Mouse (Mus musculus): ENCODE measurements around the gene Arhgap45. TPM values are rescaled to one million over a fixed set of nuclear protein-coding genes. Genes with fewer than 3 reads are reported as not detected.
"Not testable (repeated sequence)": the region's sequence is repeated elsewhere in the genome, so short reads cannot be mapped to it uniquely, and the experiment has no call there.

Gene Arhgap45
- total RNA-seq, 2 experiments from 2014 or later, result 3.5 TPM

- Histone ChIP-seq H3K4me3 (no peak overlapping the region), H3K27ac (peak overlapping the region; percentile 67)
- intact Hi-C loops (cut with DNase I), result no loop called here
- TF ChIP-seq CTCF (IDR thresholded peaks at IDR 0.05), result no peak
- no peak for DNase-seq (ENCODE audit: extremely low spot score in 1 of 2, low spot score in 2 of 2)
Measured at GRCm38 (mm10) chr10:80044087-80044486, 27.6 kb downstream of the Arhgap45 start.

GRCm38 (mm10) chr10:80045364-80045763 lies 28.9 kb downstream of the Arhgap45 start:
- intact Hi-C loops (cut with DNase I); DNase-seq (ENCODE audit: extremely low spot score in 1 of 2, low spot score in 2 of 2); H3K4me3 ChIP-seq; H3K27ac ChIP-seq: not testable (repeated sequence)

GRCm38 (mm10) chr10:80045766-80046165 lies 29.3 kb downstream of the Arhgap45 start:
- TF ChIP-seq CTCF (IDR thresholded peaks at IDR 0.05), result no peak
- no peak for DNase-seq (ENCODE audit: extremely low spot score in 1 of 2, low spot score in 2 of 2)
- intact Hi-C loops (cut with DNase I), result no loop called here
- H3K4me3 ChIP-seq, result no peak overlapping the region
- H3K27ac ChIP-seq, result no peak overlapping the region

- no peak within 1 kb of the TSS for H3K4me3 ChIP-seq
- no peak for TF ChIP-seq CTCF (IDR thresholded peaks at IDR 0.05)
- intact Hi-C loops (cut with DNase I), result no loop called here
- peak within 1 kb of the TSS; percentile 67 for H3K27ac ChIP-seq
- DNase-seq (ENCODE audit: extremely low spot score in 1 of 2, low spot score in 2 of 2), result no peak
Measured at GRCm38 (mm10) chr10:80047041-80047565, 30.6 kb downstream of the Arhgap45 start, which contains the start of gene Gpx4. Gene Gpx4 (plus strand): TSS chr10:80047166.

DNA sequence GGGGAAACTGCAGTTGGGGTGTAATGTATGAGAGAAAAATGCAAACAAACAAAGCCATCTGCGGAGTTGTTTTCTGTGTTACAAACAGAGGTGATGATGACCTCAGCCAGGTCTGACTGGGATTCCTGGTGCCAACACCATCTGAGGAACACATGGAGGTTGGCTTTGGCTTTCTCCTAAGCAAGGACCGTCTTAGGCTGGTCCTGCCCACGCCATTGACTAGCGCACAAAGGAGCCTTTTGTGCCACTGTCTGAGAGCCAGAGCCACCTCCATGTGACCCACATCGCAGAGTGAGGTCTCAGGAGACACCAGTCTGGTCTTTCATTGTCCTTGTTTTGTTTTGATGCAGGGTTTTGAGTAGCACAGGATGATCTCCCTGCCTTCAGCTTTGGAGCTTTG lies 31.9 kb downstream of the Arhgap45 start:
- DNase-seq (ENCODE audit: extremely low spot score in 1 of 2, low spot score in 2 of 2), result no peak
- intact Hi-C loops (cut with DNase I), result no loop called here
- Histone ChIP-seq H3K27ac (peak overlapping the region; percentile 67), H3K4me3 (no peak overlapping the region)
- no peak for TF ChIP-seq CTCF (IDR thresholded peaks at IDR 0.05)

DNA sequence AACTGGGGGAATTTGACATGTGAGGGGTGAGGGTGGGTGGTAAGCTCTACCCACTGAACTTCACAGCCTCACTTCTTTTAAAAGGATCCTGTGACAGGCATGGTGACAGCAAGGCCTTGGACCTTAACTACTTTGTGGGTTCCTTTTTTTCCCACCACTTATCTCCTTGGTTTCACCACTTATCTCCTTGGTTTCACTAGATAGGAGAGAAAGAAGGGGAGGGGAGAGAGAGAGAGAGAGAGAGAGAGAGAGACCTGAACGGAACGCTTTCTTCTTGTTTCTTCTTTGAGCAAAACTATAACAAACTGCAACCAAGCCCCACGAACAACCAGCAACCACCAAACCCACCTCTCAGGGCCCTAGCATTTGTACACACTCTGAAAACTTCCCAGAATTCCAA lies 32.4 kb downstream of the Arhgap45 start:
- no peak overlapping the region for H3K4me3 ChIP-seq
- no peak for TF ChIP-seq CTCF (IDR thresholded peaks at IDR 0.05)
- intact Hi-C loops (cut with DNase I), result no loop called here
- DNase-seq (ENCODE audit: extremely low spot score in 1 of 2, low spot score in 2 of 2), result no peak
- H3K27ac ChIP-seq, result peak overlapping the region; percentile 67

- DNase-seq (ENCODE audit: extremely low spot score in 1 of 2, low spot score in 2 of 2), result no peak
Measured at GRCm38 (mm10) chr10:80050244-80050643, 33.8 kb downstream of the Arhgap45 start.

DNA sequence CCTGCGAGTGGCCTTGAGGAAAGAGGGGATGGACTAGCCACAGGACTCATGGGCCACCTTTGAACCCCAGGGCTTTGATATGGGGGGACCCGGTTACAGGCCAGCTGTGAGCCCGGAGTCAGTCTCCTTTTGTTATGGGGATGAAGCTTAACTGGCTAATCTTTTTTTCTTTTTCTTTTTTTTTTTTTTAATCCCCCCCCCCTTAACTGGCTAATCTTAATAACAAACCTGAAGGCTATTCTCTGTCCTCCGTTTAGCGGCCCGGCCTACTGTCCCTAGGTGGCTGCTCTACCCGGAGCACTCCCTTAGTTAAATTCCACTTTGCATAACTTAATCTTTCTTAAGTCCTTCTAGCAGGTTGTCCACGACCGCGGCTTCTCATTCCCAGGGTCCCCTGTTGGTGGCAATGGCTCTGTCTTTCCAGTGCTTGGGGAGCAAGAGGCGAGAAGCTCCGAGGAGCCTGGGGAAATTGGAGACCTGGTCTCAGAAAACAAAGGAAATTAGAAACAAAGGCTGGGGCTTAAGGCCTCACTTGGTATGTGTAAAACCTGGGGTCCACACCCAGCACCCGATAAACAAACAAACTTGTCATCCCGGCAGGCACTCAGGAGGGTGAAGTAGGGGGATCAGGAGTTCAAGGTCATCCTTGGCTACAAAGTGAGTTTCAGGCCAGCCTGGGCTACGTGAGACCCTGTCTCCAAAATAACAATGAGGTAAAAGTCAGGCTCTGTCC lies 34.6 kb downstream of the Arhgap45 start:
- TF ChIP-seq CTCF (IDR thresholded peaks at IDR 0.05), result no peak
- Histone ChIP-seq H3K27ac (peak overlapping the region; percentile 32; the same call in 1 of the 2 replicates), H3K4me3 (no peak overlapping the region)
- DNase-seq (ENCODE audit: extremely low spot score in 1 of 2, low spot score in 2 of 2), result no peak
- intact Hi-C loops (cut with DNase I), result no loop called here

More at GRCm38 (mm10) chr10:80050244-80050643, 33.8 kb downstream of the Arhgap45 start:
- no peak for TF ChIP-seq CTCF (IDR thresholded peaks at IDR 0.05)
- no peak overlapping the region for H3K4me3 ChIP-seq
- H3K27ac ChIP-seq, result peak overlapping the region; percentile 32; the same call in 1 of the 2 replicates
- intact Hi-C loops (cut with DNase I), result no loop called here

GRCm38 (mm10) chr10:80051618-80052373 lies 35.3 kb downstream of the Arhgap45 start:
- no peak overlapping the region for H3K4me3 ChIP-seq
- no peak for TF ChIP-seq CTCF (IDR thresholded peaks at IDR 0.05)
- H3K27ac ChIP-seq, result peak overlapping the region; percentile 32; the same call in 1 of the 2 replicates
- intact Hi-C loops (cut with DNase I), result no loop called here
- no peak for DNase-seq (ENCODE audit: extremely low spot score in 1 of 2, low spot score in 2 of 2)

- TF ChIP-seq CTCF (IDR thresholded peaks at IDR 0.05), result no peak
- Histone ChIP-seq H3K4me3 (no peak overlapping the region), H3K27ac (no peak overlapping the region)
- no peak for DNase-seq (ENCODE audit: extremely low spot score in 1 of 2, low spot score in 2 of 2)
- intact Hi-C loops (cut with DNase I), result no loop called here
Measured at GRCm38 (mm10) chr10:80052374-80052764, 35.9 kb downstream of the Arhgap45 start.

- peak; percentile 99 to 100 for DNase-seq (ENCODE audit: extremely low spot score in 1 of 2, low spot score in 2 of 2)
- Histone ChIP-seq H3K4me3 (peak overlapping the region; percentile 90), H3K27ac (peak overlapping the region; percentile 98)
- TF ChIP-seq CTCF (IDR thresholded peaks at IDR 0.05), result no peak
- intact Hi-C loops (cut with DNase I), result no loop called here
Measured at GRCm38 (mm10) chr10:80053259-80053780, 36.9 kb downstream of the Arhgap45 start.

Data from left cerebral cortex, adult 2 months (tissue).